Mouse (Mus musculus): Measurements from ENCODE around the gene Hist1h4a. TPM values are rescaled to one million over a fixed set of nuclear protein-coding genes. Genes with fewer than 3 reads are reported as not detected.

The Hist1h4a gene
- total RNA-seq (2023), result 278 and 356 TPM in 2 replicates

GRCm38 (mm10) chr13:23760972-23761864 lies at the start of gene Hist1h4a:
Gene Hist1h4a, minus strand, starts transcription at chr13:23761230.

GRCm38 (mm10) chr13:23806422-23807052 lies 45.5 kb upstream of the Hist1h4a start, which contains the start of gene Slc17a2:
Gene Slc17a2, plus strand, starts transcription at chr13:23806993.

GRCm38 (mm10) chr13:23769613-23770012 lies 8.6 kb upstream of the Hist1h4a start, which contains the start of gene Trim38:
Gene Trim38, plus strand, starts transcription at chr13:23769913.

GRCm38 (mm10) chr13:23763586-23764323 lies 2.7 kb upstream of the Hist1h4a start, which contains the start of gene Hist1h1a:
Gene Hist1h1a, plus strand, starts transcription at chr13:23763666.

GRCm38 (mm10) chr13:23761871-23762821 lies 1.1 kb upstream of the Hist1h4a start, which contains the start of gene Hist1h3a:
Gene Hist1h3a, minus strand, starts transcription at chr13:23762386.

GRCm38 (mm10) chr13:23756790-23757189 lies 4.2 kb downstream of the Hist1h4a start, which contains the start of gene Hist1h4b:
Gene Hist1h4b, plus strand, starts transcription at chr13:23757013.

GRCm38 (mm10) chr13:23752067-23752741 lies 8.8 kb downstream of the Hist1h4a start, which contains the start of gene Hist1h3b:
Gene Hist1h3b, plus strand, starts transcription at chr13:23752267.

GRCm38 (mm10) chr13:23750839-23751477 lies 10.1 kb downstream of the Hist1h4a start, which contains the start of gene Hist1h2ab:
Gene Hist1h2ab, plus strand, starts transcription at chr13:23751126.

GRCm38 (mm10) chr13:23746201-23747080 lies 14.6 kb downstream of the Hist1h4a start, which contains the start of gene Hist1h2bb:
Gene Hist1h2bb, plus strand, starts transcription at chr13:23746734.

GRCm38 (mm10) chr13:23745381-23746161 lies 15.5 kb downstream of the Hist1h4a start, which contains the start of gene Hist1h3c:
Gene Hist1h3c, minus strand, starts transcription at chr13:23745602.

GRCm38 (mm10) chr13:23738677-23739068 lies 22.4 kb downstream of the Hist1h4a start, which contains the start of gene Hist1h1c:
Gene Hist1h1c, plus strand, starts transcription at chr13:23738808.

Other genes with a start within 250 kb of the Hist1h4a start
- 492 and 1,085 TPM in 2 replicates for gene Hist1h4h, start 230.2 kb downstream of the Hist1h4a start, total RNA-seq (2023)
- gene Hist1h2af, start 227.3 kb downstream of the Hist1h4a start, total RNA-seq (2023), result 675 and 802 TPM in 2 replicates
- gene Hist1h3g, start 225.8 kb downstream of the Hist1h4a start, total RNA-seq (2023), result 96.3 and 179 TPM in 2 replicates
- gene Hist1h2bh, start 217.8 kb downstream of the Hist1h4a start, total RNA-seq (2023), result 54.8 and 79.6 TPM in 2 replicates
- gene Hist1h3f, start 217.2 kb downstream of the Hist1h4a start, total RNA-seq (2023), result 164 and 316 TPM in 2 replicates
- 1,320 and 1,633 TPM in 2 replicates for gene Hist1h4f, start 209.6 kb downstream of the Hist1h4a start, total RNA-seq (2023)
- 65.0 and 74.8 TPM in 2 replicates for gene Hist1h1d, start 208.0 kb downstream of the Hist1h4a start, total RNA-seq (2023)
- gene Hist1h3e, start 198.9 kb downstream of the Hist1h4a start, total RNA-seq (2023), result 389 and 653 TPM in 2 replicates
- gene Hist1h2ae, start 190.0 kb downstream of the Hist1h4a start, total RNA-seq (2023), result 112 and 128 TPM in 2 replicates
- 877 and 1,185 TPM in 2 replicates for gene Hist1h2bg, start 189.8 kb downstream of the Hist1h4a start, total RNA-seq (2023)
- gene Hist1h2bf, start 187.0 kb downstream of the Hist1h4a start, total RNA-seq (2023), result 501 and 811 TPM in 2 replicates
- gene Hist1h2ad, start 186.8 kb downstream of the Hist1h4a start, total RNA-seq (2023), result 41.5 and 76.0 TPM in 2 replicates
- 49.0 and 98.9 TPM in 2 replicates for gene Hist1h3d, start 185.5 kb downstream of the Hist1h4a start, total RNA-seq (2023)
- 447 and 512 TPM in 2 replicates for gene Hist1h4d, start 179.6 kb downstream of the Hist1h4a start, total RNA-seq (2023)
- 59.1 and 80.7 TPM in 2 replicates for gene Hist1h2be, start 140.1 kb downstream of the Hist1h4a start, total RNA-seq (2023)
- gene Hist1h1e, start 138.7 kb downstream of the Hist1h4a start, total RNA-seq (2023), result 628 and 671 TPM in 2 replicates
- gene Hist1h2ac, start 77.3 kb downstream of the Hist1h4a start, total RNA-seq (2023), result 21.4 and 34.7 TPM in 2 replicates
- 85.6 and 87.8 TPM in 2 replicates for gene Hist1h2bc, start 77.0 kb downstream of the Hist1h4a start, total RNA-seq (2023)
- 0.75 TPM in 1 of 2 replicates, not detected in the other for gene Hist1h1t, start 65.4 kb downstream of the Hist1h4a start, total RNA-seq (2023)
- 147 and 286 TPM in 2 replicates for gene Hist1h4c, start 62.8 kb downstream of the Hist1h4a start, total RNA-seq (2023)
- gene Hfe, start 50.4 kb downstream of the Hist1h4a start, total RNA-seq (2023), result 2.0 and 2.2 TPM in 2 replicates
- 1,418 and 1,573 TPM in 2 replicates for gene Hist1h1c, start 22.4 kb downstream of the Hist1h4a start, total RNA-seq (2023)
- 379 and 485 TPM in 2 replicates for gene Hist1h3c, start 15.6 kb downstream of the Hist1h4a start, total RNA-seq (2023)
- gene Hist1h2bb, start 14.5 kb downstream of the Hist1h4a start, total RNA-seq (2023), result 566 and 573 TPM in 2 replicates
- 470 and 881 TPM in 2 replicates for gene Hist1h2ab, start 10.1 kb downstream of the Hist1h4a start, total RNA-seq (2023)
- gene Hist1h3b, start 9.0 kb downstream of the Hist1h4a start, total RNA-seq (2023), result 584 and 951 TPM in 2 replicates
- gene Hist1h4b, start 4.2 kb downstream of the Hist1h4a start, total RNA-seq (2023), result 196 and 310 TPM in 2 replicates
- 546 and 576 TPM in 2 replicates for gene Hist1h3a, start 1.2 kb upstream of the Hist1h4a start, total RNA-seq (2023)
- 193 and 241 TPM in 2 replicates for gene Hist1h1a, start 2.4 kb upstream of the Hist1h4a start, total RNA-seq (2023)
- not detected in 2 replicates for gene Trim38, start 8.7 kb upstream of the Hist1h4a start, total RNA-seq (2023)
- not detected in 2 replicates for gene Slc17a2, start 45.8 kb upstream of the Hist1h4a start, total RNA-seq (2023)
- gene Slc17a3, start 78.2 kb upstream of the Hist1h4a start, total RNA-seq (2023), result not detected in 2 replicates
- gene Slc17a1, start 106.5 kb upstream of the Hist1h4a start, total RNA-seq (2023), result not detected in 2 replicates
- gene Slc17a4, start 153.8 kb upstream of the Hist1h4a start, total RNA-seq (2023), result not detected in 2 replicates
- not detected in 2 replicates for gene Hist1h2ba, start 172.9 kb upstream of the Hist1h4a start, total RNA-seq (2023)
- not detected in 2 replicates for gene Hist1h2aa, start 173.2 kb upstream of the Hist1h4a start, total RNA-seq (2023)
- not detected in 2 replicates for gene Scgn, start 230.0 kb upstream of the Hist1h4a start, total RNA-seq (2023)